Mouse (Mus musculus): ENCODE data around the gene Gm20696.

- no peak for TF ChIP-seq CTCF (IDR thresholded peaks at IDR 0.05; ENCODE audit: borderline replicate concordance, insufficient read depth, low read depth, low read length)
- no peak for TF ChIP-seq POLR2A (IDR thresholded peaks at IDR 0.05; ENCODE audit: borderline replicate concordance, insufficient read depth, low read length)
Observed at GRCm38 (mm10) chr6:99375376-99375775, 291.2 kb downstream of the Gm20696 start.

All from cerebellum, adult 2 months (tissue).